Mouse (Mus musculus): Measurements from ENCODE around the gene St6galnac3. TPM values are rescaled to one million over a fixed set of nuclear protein-coding genes. Genes with fewer than 3 reads are reported as not detected.
A peak's percentile ranks its signal among the peaks of the same experiment; 100 is the strongest.

St6galnac3 gene
- polyA plus RNA-seq, 1 experiment from 2014 or later: 34.9 TPM

GRCm38 (mm10) chr3:153261985-153262384 is 463.0 kb downstream of the St6galnac3 start:
- no peak for ATAC-seq (ENCODE audit: insufficient read depth, low FRiP score)
- no peaks in the 10 kb centered on the region for H3K9me3 ChIP-seq (replicated peaks; ENCODE audit: control insufficient read depth, low read length)

GRCm38 (mm10) chr3:153260225-153260933 is 464.6 kb downstream of the St6galnac3 start:
- H3K27ac ChIP-seq (ENCODE audit: low read length): no peak overlapping the region
- H3K4me3 ChIP-seq (replicated peaks; ENCODE audit: low read length): no peak overlapping the region
- no peak overlapping the region for H3K4me2 ChIP-seq (ENCODE audit: low read depth, low read length)
- no peaks in the 10 kb centered on the region for H3K9me3 ChIP-seq (replicated peaks; ENCODE audit: control insufficient read depth, low read length)
- 67% methylated on average over 7 of the region's 7 CpGs for WGBS
- H3K27me3 ChIP-seq (ENCODE audit: control insufficient read depth, insufficient read depth, low read length): no peaks in the 10 kb centered on the region
- no peaks in the 10 kb centered on the region for H3K36me3 ChIP-seq (ENCODE audit: control insufficient read depth, insufficient read depth, low read length)
- no peak overlapping the region for H3K9ac ChIP-seq (ENCODE audit: low read length)
- ATAC-seq (ENCODE audit: insufficient read depth, low FRiP score): no peak
- no peaks in the 10 kb centered on the region for H3K4me1 ChIP-seq (ENCODE audit: control insufficient read depth, insufficient read depth, low read length)

More at GRCm38 (mm10) chr3:153261985-153262384, 463.0 kb downstream of the St6galnac3 start:
- no peaks in the 10 kb centered on the region for H3K4me1 ChIP-seq (ENCODE audit: control insufficient read depth, insufficient read depth, low read length)
- H3K9ac ChIP-seq (ENCODE audit: low read length): no peak overlapping the region
- H3K4me3 ChIP-seq (replicated peaks; ENCODE audit: low read length): no peak overlapping the region
- H3K27me3 ChIP-seq (ENCODE audit: control insufficient read depth, insufficient read depth, low read length): no peaks in the 10 kb centered on the region
- no peak overlapping the region for H3K4me2 ChIP-seq (ENCODE audit: low read depth, low read length)
- WGBS: 82% methylated on average over 5 of the region's 5 CpGs
- no peak overlapping the region for H3K27ac ChIP-seq (ENCODE audit: low read length)
- H3K36me3 ChIP-seq (ENCODE audit: control insufficient read depth, insufficient read depth, low read length): no peaks in the 10 kb centered on the region

- H3K9ac ChIP-seq (ENCODE audit: low read length): no peak overlapping the region
- H3K4me3 ChIP-seq (replicated peaks; ENCODE audit: low read length): no peak overlapping the region
- no peaks in the 10 kb centered on the region for H3K4me1 ChIP-seq (ENCODE audit: control insufficient read depth, insufficient read depth, low read length)
- H3K9me3 ChIP-seq (replicated peaks; ENCODE audit: control insufficient read depth, low read length): no peaks in the 10 kb centered on the region
- no peak for ATAC-seq (ENCODE audit: insufficient read depth, low FRiP score)
- H3K36me3 ChIP-seq (ENCODE audit: control insufficient read depth, insufficient read depth, low read length): no peaks in the 10 kb centered on the region
- H3K4me2 ChIP-seq (ENCODE audit: low read depth, low read length): no peak overlapping the region
- 91% methylated on average over 8 of the region's 8 CpGs for WGBS
- H3K27me3 ChIP-seq (ENCODE audit: control insufficient read depth, insufficient read depth, low read length): no peaks in the 10 kb centered on the region
- no peak overlapping the region for H3K27ac ChIP-seq (ENCODE audit: low read length)
These were observed 469.1 kb downstream of the St6galnac3 start for GRCm38 (mm10) chr3:153255910-153256309.

- no peak overlapping the region for H3K27ac ChIP-seq (ENCODE audit: low read length)
- no peak for ATAC-seq (ENCODE audit: insufficient read depth, low FRiP score)
- H3K4me3 ChIP-seq (replicated peaks; ENCODE audit: low read length): no peak overlapping the region
- no peaks in the 10 kb centered on the region for H3K36me3 ChIP-seq (ENCODE audit: control insufficient read depth, insufficient read depth, low read length)
- H3K9me3 ChIP-seq (replicated peaks; ENCODE audit: control insufficient read depth, low read length): no peaks in the 10 kb centered on the region
- no peak overlapping the region for H3K4me2 ChIP-seq (ENCODE audit: low read depth, low read length)
- H3K9ac ChIP-seq (ENCODE audit: low read length): no peak overlapping the region
- H3K4me1 ChIP-seq (ENCODE audit: control insufficient read depth, insufficient read depth, low read length): no peaks in the 10 kb centered on the region
- no peaks in the 10 kb centered on the region for H3K27me3 ChIP-seq (ENCODE audit: control insufficient read depth, insufficient read depth, low read length)
- WGBS: 79% methylated on average over 3 of the region's 3 CpGs
These were observed 473.3 kb downstream of the St6galnac3 start for GRCm38 (mm10) chr3:153251653-153252052.

GRCm38 (mm10) chr3:153250598-153251257 is 474.2 kb downstream of the St6galnac3 start:
- Histone ChIP-seq H3K36me3 (ENCODE audit: control insufficient read depth, insufficient read depth, low read length) (no peaks in the 10 kb centered on the region), H3K4me3 (replicated peaks; ENCODE audit: low read length) (no peak overlapping the region), H3K4me1 (ENCODE audit: control insufficient read depth, insufficient read depth, low read length) (no peaks in the 10 kb centered on the region), H3K4me2 (ENCODE audit: low read depth, low read length) (no peak overlapping the region), H3K27ac (ENCODE audit: low read length) (no peak overlapping the region), H3K9me3 (replicated peaks; ENCODE audit: control insufficient read depth, low read length) (no peaks in the 10 kb centered on the region), H3K27me3 (ENCODE audit: control insufficient read depth, insufficient read depth, low read length) (no peaks in the 10 kb centered on the region), H3K9ac (ENCODE audit: low read length) (no peak overlapping the region)
- peak; percentile 60; the same call in 1 of the 2 replicates for ATAC-seq (ENCODE audit: insufficient read depth, low FRiP score)
- WGBS: 45% methylated on average over 9 of the region's 9 CpGs

- Histone ChIP-seq H3K4me3 (replicated peaks; ENCODE audit: low read length) (no peak overlapping the region), H3K9ac (ENCODE audit: low read length) (no peak overlapping the region), H3K27me3 (ENCODE audit: control insufficient read depth, insufficient read depth, low read length) (no peaks in the 10 kb centered on the region), H3K4me2 (ENCODE audit: low read depth, low read length) (no peak overlapping the region), H3K27ac (ENCODE audit: low read length) (no peak overlapping the region), H3K36me3 (ENCODE audit: control insufficient read depth, insufficient read depth, low read length) (no peaks in the 10 kb centered on the region), H3K4me1 (ENCODE audit: control insufficient read depth, insufficient read depth, low read length) (no peaks in the 10 kb centered on the region), H3K9me3 (replicated peaks; ENCODE audit: control insufficient read depth, low read length) (no peaks in the 10 kb centered on the region)
- WGBS: 85% methylated on average over 2 of the region's 2 CpGs
- no peak for ATAC-seq (ENCODE audit: insufficient read depth, low FRiP score)
These were observed 476.1 kb downstream of the St6galnac3 start for GRCm38 (mm10) chr3:153248866-153249265.

DNA sequence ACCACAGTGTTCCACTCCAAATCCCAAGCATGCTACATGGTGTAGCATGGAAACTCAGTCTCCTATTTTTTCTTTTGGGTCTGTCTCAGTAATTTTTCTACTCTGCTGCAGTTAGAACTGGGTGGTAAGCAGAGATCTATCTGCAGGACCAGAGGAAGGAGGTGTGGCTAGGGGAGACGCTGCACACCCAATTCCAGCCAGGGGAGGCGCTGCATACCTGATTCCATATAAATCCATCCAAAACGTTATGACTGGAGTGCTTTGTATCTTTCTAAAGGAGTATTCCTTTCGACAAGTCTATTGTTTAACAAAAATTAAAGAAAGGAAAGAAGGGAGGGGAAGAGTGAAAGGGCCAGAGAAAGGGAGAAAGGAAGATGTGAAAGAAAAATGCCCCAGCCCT is 476.9 kb downstream of the St6galnac3 start:
- 42% methylated on average over 4 of the region's 4 CpGs for WGBS
- H3K27ac ChIP-seq (ENCODE audit: low read length): no peak overlapping the region
- no peak overlapping the region for H3K4me2 ChIP-seq (ENCODE audit: low read depth, low read length)
- H3K9me3 ChIP-seq (replicated peaks; ENCODE audit: control insufficient read depth, low read length): no peaks in the 10 kb centered on the region
- no peak overlapping the region for H3K9ac ChIP-seq (ENCODE audit: low read length)
- no peaks in the 10 kb centered on the region for H3K36me3 ChIP-seq (ENCODE audit: control insufficient read depth, insufficient read depth, low read length)
- ATAC-seq (ENCODE audit: insufficient read depth, low FRiP score): no peak
- no peaks in the 10 kb centered on the region for H3K27me3 ChIP-seq (ENCODE audit: control insufficient read depth, insufficient read depth, low read length)
- no peak overlapping the region for H3K4me3 ChIP-seq (replicated peaks; ENCODE audit: low read length)
- H3K4me1 ChIP-seq (ENCODE audit: control insufficient read depth, insufficient read depth, low read length): no peaks in the 10 kb centered on the region

DNA sequence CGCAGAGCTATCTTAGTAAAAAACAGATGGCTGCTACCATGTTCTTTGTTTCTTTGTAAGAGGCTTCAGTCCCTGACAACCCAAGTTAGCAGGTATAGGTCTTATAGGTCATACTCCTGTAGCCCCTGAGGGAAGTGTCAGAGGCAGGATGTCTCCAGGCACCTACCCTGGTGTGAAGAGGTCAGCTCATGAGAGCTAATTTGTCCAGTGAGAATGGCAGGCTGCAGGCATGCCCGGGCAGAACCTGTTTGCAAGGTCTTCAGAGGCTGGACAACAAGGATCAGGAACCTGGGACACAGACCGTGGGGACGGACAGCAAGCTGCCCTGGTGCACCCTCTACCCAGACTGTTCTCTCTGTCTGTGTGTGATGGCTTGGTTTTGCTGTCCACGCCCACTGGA is 482.4 kb downstream of the St6galnac3 start:
- no peaks in the 10 kb centered on the region for H3K36me3 ChIP-seq (ENCODE audit: control insufficient read depth, insufficient read depth, low read length)
- no peaks in the 10 kb centered on the region for H3K9me3 ChIP-seq (replicated peaks; ENCODE audit: control insufficient read depth, low read length)
- H3K27ac ChIP-seq (ENCODE audit: low read length): no peak overlapping the region
- ATAC-seq (ENCODE audit: insufficient read depth, low FRiP score): no peak
- no peak overlapping the region for H3K4me3 ChIP-seq (replicated peaks; ENCODE audit: low read length)
- H3K4me2 ChIP-seq (ENCODE audit: low read depth, low read length): no peak overlapping the region
- 48% methylated on average over 5 of the region's 5 CpGs for WGBS
- 0 out of 2 replicates have a peak, but pooled peaks cover 2% of the 10 kb centered on the region for H3K4me1 ChIP-seq (ENCODE audit: control insufficient read depth, insufficient read depth, low read length)
- H3K9ac ChIP-seq (ENCODE audit: low read length): no peak overlapping the region
- no peaks in the 10 kb centered on the region for H3K27me3 ChIP-seq (ENCODE audit: control insufficient read depth, insufficient read depth, low read length)

DNA sequence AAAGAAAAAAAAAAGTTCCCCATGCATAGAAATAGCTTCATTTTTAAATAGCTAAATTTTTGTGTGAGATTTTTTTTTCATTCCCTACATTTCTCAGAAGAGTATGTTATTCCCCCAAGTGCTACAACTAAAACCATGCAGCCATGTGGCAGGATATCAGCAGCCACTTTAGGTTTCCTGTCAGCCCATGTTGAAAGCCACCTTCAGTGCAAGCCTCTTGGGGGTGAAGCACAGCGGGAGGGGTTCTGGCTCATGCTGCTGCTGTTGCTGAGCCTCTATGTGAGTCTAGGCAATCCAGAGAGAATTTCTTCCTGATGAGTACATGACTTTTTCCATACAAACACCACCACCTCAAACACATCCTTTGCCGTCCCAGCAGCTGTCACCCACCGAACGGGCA is 483.8 kb downstream of the St6galnac3 start:
- 0 out of 2 replicates have a peak, but pooled peaks cover 2% of the 10 kb centered on the region for H3K4me1 ChIP-seq (ENCODE audit: control insufficient read depth, insufficient read depth, low read length)
- H3K9ac ChIP-seq (ENCODE audit: low read length): no peak overlapping the region
- H3K4me3 ChIP-seq (replicated peaks; ENCODE audit: low read length): no peak overlapping the region
- WGBS: 75% methylated on average over 4 of the region's 4 CpGs
- ATAC-seq (ENCODE audit: insufficient read depth, low FRiP score): no peak
- H3K27ac ChIP-seq (ENCODE audit: low read length): no peak overlapping the region
- H3K36me3 ChIP-seq (ENCODE audit: control insufficient read depth, insufficient read depth, low read length): no peaks in the 10 kb centered on the region
- H3K4me2 ChIP-seq (ENCODE audit: low read depth, low read length): no peak overlapping the region
- H3K9me3 ChIP-seq (replicated peaks; ENCODE audit: control insufficient read depth, low read length): no peaks in the 10 kb centered on the region
- H3K27me3 ChIP-seq (ENCODE audit: control insufficient read depth, insufficient read depth, low read length): no peaks in the 10 kb centered on the region
